14 mouse cellular contexts compared by ENCODE assay signal in genomic region chr19:25187681-25188080, GRCm38 (mm10). TPM values are rescaled to one million over a fixed set of nuclear protein-coding genes. Genes with fewer than 3 reads are reported as not detected.
DNase-seq lines count a peak whose midpoint lies in the region; ATAC-seq and TF ChIP-seq lines count a peak whose summit lies in the region.
"Had no signal": no experiment of that assay in that cellular context is flagged by ENCODE, and none has a peak within 500 bp of the region (broad histone marks: within the 10 kb centered on the region; RNA-seq: fewer than 3 reads in every experiment).

No protein-coding gene starts in this region.

- no peak overlapping the region for H3K9ac ChIP-seq in forebrain, postnatal 0 days
- H3K9ac ChIP-seq in forebrain, embryonic 14.5 days (ENCODE audit: low read length) = no peak overlapping the region
- no peak overlapping the region for H3K9ac ChIP-seq in lung, embryonic 16.5 days (ENCODE audit: low read length)
- no peak overlapping the region for H3K9ac ChIP-seq in limb, embryonic 15.5 days
- H3K9ac ChIP-seq: liver, embryonic 15.5 days; neural tube, embryonic 12.5 days had no signal

- H3K27me3 ChIP-seq in forebrain, postnatal 0 days (ENCODE audit: insufficient read depth, low read length) = no peaks in the 10 kb centered on the region
- H3K27me3 ChIP-seq in forebrain, embryonic 14.5 days (replicated peaks; ENCODE audit: control insufficient read depth, insufficient read depth, low read length) = no peaks in the 10 kb centered on the region
- no peaks in the 10 kb centered on the region for H3K27me3 ChIP-seq in lung, embryonic 16.5 days (ENCODE audit: control insufficient read depth, insufficient read depth, low read depth, low read length)
- no peaks in the 10 kb centered on the region for H3K27me3 ChIP-seq in limb, embryonic 15.5 days
- H3K27me3 ChIP-seq: liver, embryonic 15.5 days; neural tube, embryonic 12.5 days had no signal

- no peak overlapping the region for H3K4me3 ChIP-seq in forebrain, postnatal 0 days (ENCODE audit: low read depth, low read length)
- H3K4me3 ChIP-seq in forebrain, embryonic 14.5 days (ENCODE audit: low read depth, low read length) = no peak overlapping the region
- H3K4me3 ChIP-seq in lung, embryonic 16.5 days (ENCODE audit: low read length) = no peak overlapping the region
- no peak overlapping the region for H3K4me3 ChIP-seq in lung, adult 2 months (replicated peaks; ENCODE audit: extremely low read depth, low read depth, low read length)
- H3K4me3 ChIP-seq in limb, embryonic 15.5 days = no peak overlapping the region
- H3K4me3 ChIP-seq: heart, embryonic 10.5 days; liver, embryonic 15.5 days; neural tube, embryonic 12.5 days had no signal

- no peak for DNase-seq in forebrain, postnatal 0 days
- no peak for DNase-seq in forebrain, embryonic 14.5 days (ENCODE audit: low spot score)
- no peak for DNase-seq in lung, adult 2 months
- DNase-seq in kidney, adult 8-10 months = peak; percentile 31 to 42
- DNase-seq in cerebellum, postnatal 4 days (ENCODE audit: low spot score in 2 of 2) = no peak
- DNase-seq in adrenal gland, postnatal 14 days = no peak
- DNase-seq: adrenal gland, adult 8-10 months had no signal

- H3K4me2 ChIP-seq in forebrain, postnatal 0 days (ENCODE audit: low read depth) = no peak overlapping the region
- no peak overlapping the region for H3K4me2 ChIP-seq in forebrain, embryonic 14.5 days (ENCODE audit: low read length)
- H3K4me2 ChIP-seq in lung, embryonic 16.5 days (ENCODE audit: low read depth, low read length) = peak overlapping the region; percentile 25; the same call in 1 of the 2 replicates
- peak overlapping the region; percentile 19; the same call in 1 of the 2 replicates for H3K4me2 ChIP-seq in limb, embryonic 15.5 days
- H3K4me2 ChIP-seq: liver, embryonic 15.5 days; midbrain, embryonic 11.5 days; neural tube, embryonic 12.5 days had no signal

- 75% methylated on average over 18 of the region's 18 CpGs for WGBS in forebrain, postnatal 0 days
- 71% methylated on average over 18 of the region's 18 CpGs for whole genome bisulfite sequencing in forebrain, embryonic 14.5 days
- WGBS in lung, embryonic 16.5 days = 65% methylated on average over 18 of the region's 18 CpGs
- WGBS in lung, adult 2 months = 72% methylated on average over 18 of the region's 18 CpGs
- 56% methylated on average over 18 of the region's 18 CpGs for WGBS in limb, embryonic 15.5 days

- no peak for TF ChIP-seq CTCF in forebrain, postnatal 0 days (IDR thresholded peaks at IDR 0.05; ENCODE audit: low read depth)
- TF ChIP-seq CTCF in lung, adult 2 months (IDR thresholded peaks at IDR 0.05; ENCODE audit: insufficient read depth, low read length) = no peak

- peak; percentile 25; the same call in 1 of the 2 replicates for ATAC-seq in forebrain, postnatal 0 days
- ATAC-seq in forebrain, embryonic 14.5 days = no peak
- peak; percentile 57 for ATAC-seq in lung, embryonic 16.5 days (ENCODE audit: low read depth)
- peak; percentile 12; the same call in 1 of the 2 replicates for ATAC-seq in limb, embryonic 15.5 days (ENCODE audit: insufficient number of reproducible peaks, low FRiP score, low TSS enrichment, low read depth)
- ATAC-seq: hindbrain, embryonic 16.5 days had no signal

- no peaks in the 10 kb centered on the region for H3K9me3 ChIP-seq in forebrain, postnatal 0 days (ENCODE audit: low read length)
- H3K9me3 ChIP-seq in forebrain, embryonic 14.5 days (replicated peaks; ENCODE audit: control insufficient read depth, low read length) = no peaks in the 10 kb centered on the region
- no peaks in the 10 kb centered on the region for H3K9me3 ChIP-seq in lung, embryonic 16.5 days (ENCODE audit: control insufficient read depth, low read length)
- no peaks in the 10 kb centered on the region for H3K9me3 ChIP-seq in limb, embryonic 15.5 days
- H3K9me3 ChIP-seq: heart, embryonic 10.5 days; liver, embryonic 15.5 days; neural tube, embryonic 12.5 days had no signal

- no peaks in the 10 kb centered on the region for H3K4me1 ChIP-seq in forebrain, postnatal 0 days (ENCODE audit: insufficient read depth)
- no peaks in the 10 kb centered on the region for H3K4me1 ChIP-seq in forebrain, embryonic 14.5 days (ENCODE audit: control insufficient read depth, insufficient read depth, low read length)
- peaks cover 19% of the 10 kb centered on the region; the same call in 1 of the 2 replicates for H3K4me1 ChIP-seq in lung, embryonic 16.5 days (replicated peaks; ENCODE audit: control insufficient read depth, insufficient read depth, low read length)
- no peaks in the 10 kb centered on the region for H3K4me1 ChIP-seq in lung, adult 2 months (ENCODE audit: control insufficient read depth, insufficient read depth, low read length)
- H3K4me1 ChIP-seq in limb, embryonic 15.5 days = peaks cover 20% of the 10 kb centered on the region
- H3K4me1 ChIP-seq: liver, embryonic 15.5 days; neural tube, embryonic 12.5 days had no signal

- H3K27ac ChIP-seq in forebrain, postnatal 0 days (ENCODE audit: low read depth, low read length) = no peak overlapping the region
- H3K27ac ChIP-seq in forebrain, embryonic 14.5 days (ENCODE audit: low read depth, low read length) = no peak overlapping the region
- no peak overlapping the region for H3K27ac ChIP-seq in lung, embryonic 16.5 days (ENCODE audit: low read length)
- peak overlapping the region; percentile 65; the same call in 1 of the 2 replicates for H3K27ac ChIP-seq in limb, embryonic 15.5 days
- H3K27ac ChIP-seq: heart, embryonic 10.5 days; liver, embryonic 15.5 days; neural tube, embryonic 12.5 days had no signal

- no peak for TF ChIP-seq POLR2A in lung, adult 2 months (IDR thresholded peaks at IDR 0.05; ENCODE audit: borderline replicate concordance, extremely low read depth, low read depth, low read length)

- H3K36me3 ChIP-seq in forebrain, postnatal 0 days (ENCODE audit: insufficient read depth) = no peaks in the 10 kb centered on the region
- no peaks in the 10 kb centered on the region for H3K36me3 ChIP-seq in forebrain, embryonic 14.5 days (ENCODE audit: control insufficient read depth, insufficient read depth, low read length)
- H3K36me3 ChIP-seq in lung, embryonic 16.5 days (ENCODE audit: control insufficient read depth, insufficient read depth, low read length) = no peaks in the 10 kb centered on the region
- H3K36me3 ChIP-seq in limb, embryonic 15.5 days = no peaks in the 10 kb centered on the region
- H3K36me3 ChIP-seq: heart, embryonic 10.5 days; neural tube, embryonic 12.5 days had no signal

RNA-seq across cellular contexts. Expression of gene Kank1, which starts 49.1 kb away (rescaled TPM):
- 10.4 and 10.8 TPM in 2 replicates for total RNA-seq in forebrain, postnatal 0 days (2014; rRNA removed)
- polyA plus RNA-seq in forebrain, postnatal 0 days (2015; fragmentation: Nextera tagmentation; extraction: Ambion mirVana) = 2.7 and 3.9 TPM in 2 replicates
- 2.4 and 2.8 TPM in 2 replicates for polyA plus RNA-seq in forebrain, embryonic 14.5 days (2014; fragmentation: Nextera tagmentation; extraction: Ambion mirVana)
- polyA plus RNA-seq in lung, embryonic 16.5 days (2015; fragmentation: Nextera tagmentation; extraction: Ambion mirVana) = 19.9 and 23.1 TPM in 2 replicates
- 26.0 and 38.2 TPM in 2 replicates for polyA plus RNA-seq in lung, adult 2 months (2012; rRNA removed)
- polyA plus RNA-seq in limb, embryonic 15.5 days (2015; fragmentation: Nextera tagmentation; extraction: Ambion mirVana) = 43.3 and 44.2 TPM in 2 replicates
- 22.3 and 26.1 TPM in 2 replicates for total RNA-seq in adrenal gland, postnatal 14 days (2021)

Comparison
In these comparisons a context has a peak if more than half of its experiments do, and no peak if none do; other contexts are left out.
1. DNase-seq: peak in kidney, adult 8-10 months (2 of 2); none in forebrain, postnatal 0 days (single experiment), forebrain, embryonic 14.5 days (single experiment), lung, adult 2 months (single experiment), cerebellum, postnatal 4 days (0 of 2) and adrenal gland, postnatal 14 days (single experiment).
2. H3K4me2 ChIP-seq: peak in lung, embryonic 16.5 days (single experiment) and limb, embryonic 15.5 days (single experiment); none in forebrain, postnatal 0 days (single experiment) and forebrain, embryonic 14.5 days (single experiment).